Mouse (Mus musculus) heart, adult 2 months (tissue): Measurements from ENCODE around the gene Cpa3.

Experiments
- CTCF ChIP-seq: fragments of 200-600 bp; IDR thresholded peaks from 2 replicates; pipeline ENCODE4 v1.8.1; 2022; ENCODE audit warnings: antibody characterized with exemption, mild to moderate bottlenecking, moderate library complexity
- EP300 ChIP-seq: fragments of 200-500 bp; IDR thresholded peaks from 2 replicates; pipeline ENCODE4 v1.6.1; 2011; ENCODE audit warnings: low read depth, low read length, control low read depth; ENCODE audit not compliant: insufficient read depth
- POLR2A ChIP-seq: fragments of 200-500 bp; IDR thresholded peaks from 2 replicates; pipeline ENCODE4 v1.6.1; 2011; ENCODE audit warnings: mild to moderate bottlenecking, low read depth, low read length, control low read depth; ENCODE audit not compliant: insufficient read depth

- no peak for TF ChIP-seq EP300
- TF ChIP-seq CTCF = no peak
- no peak for TF ChIP-seq POLR2A
Measured at GRCm38 (mm10) chr3:20222926-20223698, 18.9 kb downstream of the Cpa3 start.
